Mouse (Mus musculus) Patski (cell line): ENCODE measurements around the gene Hinfp. TPM values are rescaled to one million over a fixed set of nuclear protein-coding genes. Genes with fewer than 3 reads are reported as not detected.

Source experiments
- ATAC-seq: fragments of 100-300 bp; one replicate; pipeline ENCODE4 v1.8.0; 2021
- CTCF ChIA-PET: fragments of 350-600 bp; sonication (Branson Sonifier 250); formaldehyde crosslinking; loops from one replicate; lab custom pipeline; 2022; ENCODE audit warnings: inconsistent platforms; lab: Charles Lee
- POLR2A ChIA-PET: fragments of 350-600 bp; sonication (Branson Sonifier 250); formaldehyde crosslinking; loops from one replicate; lab custom pipeline; 2022; ENCODE audit warnings: antibody characterized with exemption, inconsistent platforms; lab: Charles Lee
- DNase-seq: peaks from one replicate; pipeline ENCODE4 v3.0.0-alpha.2; 2011; ENCODE audit warnings: low read depth, low spot score
- H3K27me3 ChIP-seq: fragments of 371-371 bp; one replicate; pipeline ENCODE4 v1.5.1; 2021
- CTCF ChIP-seq: fragments of 100-300 bp; IDR thresholded peaks from one replicate; pipeline ENCODE4 v1.5.1; 2021
- in situ Hi-C: fragments of 300-500 bp; cut with MboI; formaldehyde crosslinking; loops from 3 replicates; pipeline ENCODE4 v1.11.1; 2018; ENCODE audit warnings: low pct_unique_long_range_greater_than_20kb, mixed read lengths
- polyA plus RNA-seq: library from polyadenylated mRNA; unstranded; gene quantifications from one replicate; pipeline ENCODE4 v1.2.3, GENCODE M21; 2021

Hinfp gene
- polyA plus RNA-seq, 1 experiment from 2014 or later: 18.1 TPM

DNA sequence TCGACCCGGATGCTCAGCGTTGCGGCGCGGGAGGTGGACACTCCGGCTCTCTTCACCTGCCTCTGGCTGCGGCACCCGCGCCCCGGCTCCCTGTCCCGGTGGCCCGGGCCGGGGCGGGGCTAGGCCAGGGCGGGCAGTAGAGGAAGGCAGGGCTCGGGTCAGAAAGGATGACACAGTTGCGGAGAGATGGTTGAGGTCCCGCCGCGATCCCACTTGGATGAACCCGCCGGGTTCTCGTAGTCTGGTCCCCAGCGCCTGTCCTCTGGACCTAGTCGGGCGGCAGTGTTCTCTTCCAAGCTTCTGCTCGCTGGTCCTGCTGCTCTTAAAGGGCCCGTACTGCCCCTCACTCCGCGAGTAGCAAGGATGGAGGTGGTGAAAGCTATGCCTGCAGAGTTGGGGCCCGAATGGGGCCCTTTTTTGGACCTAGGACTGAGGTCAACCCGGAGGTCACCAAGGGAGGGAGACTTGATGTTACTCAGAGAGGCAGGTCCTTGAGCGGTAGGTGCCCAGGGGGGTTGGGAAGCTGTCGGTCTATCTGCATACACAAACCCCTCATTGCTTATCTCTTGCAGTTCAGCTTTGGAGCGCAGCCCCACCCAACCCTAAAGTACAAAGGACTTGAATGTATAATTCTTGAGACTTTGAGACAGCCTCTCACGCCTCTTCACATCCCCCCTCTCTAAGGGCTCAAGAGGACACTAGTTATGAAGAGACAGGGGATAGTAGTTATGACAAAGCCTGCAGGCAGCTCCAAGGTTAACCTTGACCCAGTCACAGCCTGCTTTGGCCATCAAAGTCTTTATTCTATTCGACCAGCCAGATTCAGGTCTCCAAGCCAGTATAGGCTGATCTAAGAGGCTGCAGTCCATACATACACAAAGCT is 17.2 kb downstream of the Hinfp start, which contains the start of gene Abcg4:
Gene Abcg4, minus strand, starts transcription at position 540 of the 883 bp plus-strand sequence.
- in situ Hi-C loops: no loop called here
- CTCF ChIA-PET: no interaction called here
- no peak for TF ChIP-seq CTCF
- H3K27me3 ChIP-seq: no peaks in the 10 kb centered on the region
- DNase-seq: no peak
- POLR2A ChIA-PET: no interaction called here
- ATAC-seq: no peak

DNA sequence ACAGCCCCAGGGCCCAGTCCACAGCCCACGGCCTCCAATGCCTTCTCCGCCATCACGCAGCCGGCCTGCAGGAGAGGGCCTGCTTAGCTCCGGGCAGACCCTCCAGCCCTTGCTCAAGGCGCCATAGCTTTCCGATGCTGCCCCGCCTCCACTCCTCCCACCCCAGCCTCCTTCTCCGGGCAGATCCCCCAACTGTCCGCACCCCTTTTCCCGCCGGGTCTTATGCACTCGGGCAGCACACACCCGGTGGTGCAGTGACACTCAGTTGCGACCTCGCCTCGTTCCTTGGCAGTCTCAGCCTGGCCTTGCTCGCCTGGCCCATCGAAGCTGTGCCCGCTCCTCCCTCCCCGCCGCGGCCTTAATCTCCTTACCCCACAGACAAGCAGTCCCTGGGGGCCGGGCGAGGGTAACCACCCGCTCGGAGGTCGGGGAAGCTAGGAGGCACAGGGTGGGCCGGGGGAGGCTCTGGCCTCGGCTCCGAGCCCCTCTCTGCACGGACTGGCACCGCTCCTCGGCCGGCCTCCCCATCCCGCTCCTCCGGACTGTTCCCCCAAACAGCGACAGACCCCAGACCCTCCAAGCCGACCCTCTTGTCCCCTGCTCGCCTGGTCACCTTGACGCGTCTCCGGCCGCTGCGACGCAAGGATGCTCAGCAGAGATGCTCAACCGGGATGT is 17.9 kb downstream of the Hinfp start:
- in situ Hi-C loops: no loop called here
- ChIA-PET POLR2A (interaction anchor here (0.7 kb wide), 2 partner anchors 9 to 11 kb away, joined by 3 to 6 read pairs; no protein-coding TSS in a partner anchor), CTCF (no interaction called here)
- no peak for DNase-seq
- no peak for ATAC-seq
- H3K27me3 ChIP-seq: no peaks in the 10 kb centered on the region
- no peak for TF ChIP-seq CTCF

DNA sequence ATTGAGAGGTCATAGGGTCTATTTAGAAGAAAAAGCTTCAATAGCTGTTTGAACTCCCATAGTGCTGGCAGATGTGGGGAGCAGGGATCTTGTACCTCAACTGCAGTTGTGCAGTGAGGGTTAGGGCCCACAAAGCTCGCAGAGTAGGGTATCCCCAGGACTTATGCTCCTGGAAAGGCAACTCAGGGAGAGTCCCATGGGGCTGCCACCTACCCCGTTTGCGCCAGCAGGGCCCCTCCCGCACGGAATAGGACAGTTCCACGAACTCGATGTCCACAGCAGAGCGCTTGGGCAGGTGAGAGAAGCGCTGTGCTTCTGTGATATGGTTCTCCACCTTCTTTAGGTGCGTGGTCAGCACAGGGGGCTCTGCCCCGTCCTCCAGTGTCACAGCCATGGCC is 18.5 kb downstream of the Hinfp start:
- H3K27me3 ChIP-seq: no peaks in the 10 kb centered on the region
- CTCF ChIA-PET: no interaction called here
- ATAC-seq (no peak), DNase-seq (no peak)
- in situ Hi-C loops: no loop called here
- TF ChIP-seq CTCF: no peak
- POLR2A ChIA-PET: interaction anchor here (0.7 kb wide), 2 partner anchors 9 to 12 kb away, joined by 3 to 6 read pairs; no protein-coding TSS in a partner anchor

DNA sequence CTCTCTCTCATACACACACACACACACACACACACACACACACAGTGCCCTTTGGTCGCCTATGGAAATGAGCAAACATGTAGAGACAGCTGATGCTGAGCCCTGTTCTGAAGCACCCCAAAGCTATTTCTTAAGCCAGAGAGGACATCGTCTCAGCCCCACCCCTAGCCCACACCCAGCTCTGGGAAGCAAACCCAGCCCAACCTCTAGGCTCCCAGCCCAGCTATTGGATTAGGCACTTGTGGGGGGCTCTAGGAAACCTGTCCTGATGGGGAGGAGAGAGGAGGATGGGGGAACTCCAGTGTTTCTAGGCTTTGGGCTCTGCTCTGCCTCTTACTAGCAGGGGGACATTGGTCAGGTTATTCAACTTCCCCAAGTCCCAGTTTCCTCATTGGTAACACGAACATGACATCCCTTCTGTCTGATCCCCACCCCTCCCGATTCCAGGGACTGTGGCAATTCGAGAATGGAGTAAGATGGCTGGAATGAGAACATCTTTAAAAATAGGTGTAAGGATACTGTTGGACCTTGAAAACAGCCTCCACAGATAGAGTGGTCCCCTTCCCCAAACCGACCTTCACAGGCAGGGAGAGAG is 19.1 kb downstream of the Hinfp start:
- H3K27me3 ChIP-seq: no peaks in the 10 kb centered on the region
- CTCF ChIA-PET: interaction anchor here (1.3 kb wide), 1 partner anchor 19 kb away, joined by 3 read pairs; no protein-coding TSS in a partner anchor
- in situ Hi-C loops: no loop called here
- POLR2A ChIA-PET: interaction anchor here (0.6 to 0.8 kb wide), 3 partner anchors 8 to 34 kb away, joined by 3 to 6 read pairs (median 4); no protein-coding TSS in a partner anchor
- no peak for TF ChIP-seq CTCF
- DNase-seq (no peak), ATAC-seq (no peak)

DNA sequence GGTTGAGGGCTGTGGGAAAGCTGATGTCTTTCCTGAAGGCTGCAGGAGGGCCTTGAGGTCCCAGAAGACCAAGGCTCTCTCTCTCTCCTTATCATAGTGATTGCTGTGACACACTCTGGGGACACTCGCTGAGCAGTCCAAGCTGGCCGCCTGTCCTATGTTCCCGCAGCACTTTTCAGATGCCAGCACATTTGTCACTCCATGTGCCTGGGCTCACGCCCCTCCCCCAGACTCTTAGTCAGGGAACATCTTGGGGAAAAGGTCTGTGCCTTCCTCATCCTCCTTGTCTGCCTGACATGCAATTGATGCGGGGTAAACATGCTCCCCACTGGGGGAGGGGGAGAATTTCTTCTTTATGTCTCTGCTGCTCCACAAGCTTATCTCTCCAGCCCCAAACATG is 22.3 kb downstream of the Hinfp start:
- ChIA-PET CTCF (interaction anchor here (3.1 kb wide), 1 partner anchor 11 kb away, joined by 8 read pairs; no protein-coding TSS in a partner anchor), POLR2A (no interaction called here)
- TF ChIP-seq CTCF: no peak
- in situ Hi-C loops: no loop called here
- DNase-seq (no peak), ATAC-seq (no peak)
- no peaks in the 10 kb centered on the region for H3K27me3 ChIP-seq

DNA sequence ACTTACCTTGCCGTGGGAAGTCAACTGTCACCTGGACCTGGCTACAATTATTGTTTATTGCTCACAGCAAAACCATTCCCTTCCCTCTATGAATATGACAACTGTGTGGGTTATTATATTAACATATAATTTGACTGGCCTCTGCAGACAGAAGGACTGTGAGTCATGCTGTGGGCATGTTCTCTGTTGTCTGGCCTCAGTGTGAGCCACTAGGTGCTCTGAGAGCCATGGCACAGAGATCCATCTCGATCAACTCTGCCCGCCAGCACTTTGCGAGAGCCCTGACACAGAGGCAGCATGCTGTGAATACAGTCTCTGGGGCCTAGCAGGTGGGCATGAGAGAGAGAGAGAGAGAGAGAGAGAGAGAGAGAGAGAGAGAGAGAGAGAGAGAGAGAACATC is 35.5 kb downstream of the Hinfp start:
- no peak for DNase-seq
- no peaks in the 10 kb centered on the region for H3K27me3 ChIP-seq
- POLR2A ChIA-PET: no interaction called here
- in situ Hi-C loops: no loop called here
- CTCF ChIA-PET: interaction anchor here (1.6 kb wide), 1 partner anchor 36 kb away, joined by 5 read pairs; the partner anchor contains the start of gene Cbl
- no peak for TF ChIP-seq CTCF
- ATAC-seq: no peak

DNA sequence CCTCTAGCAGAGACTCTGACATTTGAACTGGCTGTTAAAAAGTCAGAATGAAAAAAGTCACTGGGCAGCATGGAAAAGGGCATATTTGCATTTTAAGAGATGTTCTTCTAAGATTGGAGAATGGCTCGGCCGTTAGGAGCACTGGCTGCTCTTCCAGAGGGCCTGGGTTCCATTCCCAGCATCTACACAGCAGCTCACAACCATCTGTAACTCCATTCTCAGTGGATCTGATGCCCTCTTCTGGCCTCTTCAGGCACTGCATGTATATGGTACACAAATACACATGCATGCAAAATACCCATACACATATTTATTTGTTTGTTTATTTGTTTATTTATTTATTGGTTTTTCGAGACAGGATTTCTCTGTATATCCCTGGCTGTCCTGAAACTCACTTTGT is 36.4 kb downstream of the Hinfp start:
- no peak for TF ChIP-seq CTCF
- ChIA-PET CTCF (no interaction called here), POLR2A (no interaction called here)
- no peak for ATAC-seq
- no peaks in the 10 kb centered on the region for H3K27me3 ChIP-seq
- no peak for DNase-seq
- in situ Hi-C loops: no loop called here

DNA sequence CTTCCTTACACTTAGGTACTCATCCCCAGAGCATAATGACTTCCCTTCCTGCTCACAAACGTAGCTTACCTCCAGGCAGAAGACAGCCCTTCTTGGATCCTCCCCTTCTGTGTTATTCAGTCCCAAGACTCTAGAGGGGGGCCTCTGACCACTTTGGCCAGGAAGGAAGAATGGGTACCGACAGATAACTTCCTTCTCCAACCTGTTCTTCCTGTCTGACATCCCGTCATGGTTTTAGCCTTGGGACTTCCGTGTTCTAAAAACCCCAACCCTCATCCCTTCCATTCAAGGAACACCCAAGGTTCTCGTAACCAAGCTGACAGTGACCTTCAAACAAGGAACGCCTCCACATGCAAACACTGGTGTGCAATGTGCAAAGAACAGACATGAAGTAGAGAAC is 37.0 kb downstream of the Hinfp start, which contains the start of gene Nlrx1:
Gene Nlrx1, minus strand, starts transcription at position 168 of the 400 bp plus-strand sequence.
- TF ChIP-seq CTCF: no peak
- H3K27me3 ChIP-seq: no peaks in the 10 kb centered on the region
- ATAC-seq (no peak), DNase-seq (no peak)
- ChIA-PET CTCF (interaction anchor here (1.4 kb wide), 2 partner anchors 17 to 143 kb away, joined by 3 read pairs; no protein-coding TSS in a partner anchor), POLR2A (interaction anchor here (0.6 kb wide), 1 partner anchor 11 kb away, joined by 5 read pairs; no protein-coding TSS in a partner anchor)
- in situ Hi-C loops: no loop called here

DNA sequence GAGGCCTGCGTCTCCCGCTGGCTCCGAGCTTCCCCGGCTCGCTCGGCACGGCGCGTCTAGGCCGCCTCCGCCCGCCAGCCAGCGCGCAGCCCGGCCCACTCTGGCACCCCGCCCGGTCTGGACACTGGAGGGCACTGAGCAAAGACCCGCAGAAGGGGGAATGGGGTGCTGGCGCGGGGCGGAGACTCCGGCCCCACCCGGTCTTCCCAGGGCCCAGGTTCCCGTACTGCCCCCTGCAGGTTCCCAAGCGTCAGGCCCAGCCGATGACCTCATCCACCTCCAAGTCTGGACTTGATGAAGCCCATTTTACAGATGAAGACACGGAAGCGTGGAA is 37.5 kb downstream of the Hinfp start:
- no peaks in the 10 kb centered on the region for H3K27me3 ChIP-seq
- CTCF ChIA-PET: interaction anchor here (0.8 to 1.6 kb wide), 4 partner anchors 18 to 142 kb away, joined by 3 to 4 read pairs (median 3); no protein-coding TSS in a partner anchor
- POLR2A ChIA-PET: interaction anchor here (0.6 to 1.3 kb wide), 2 partner anchors 10 to 58 kb away, joined by 4 to 5 read pairs; partner anchors contain the start of gene Dpagt1
- TF ChIP-seq CTCF: no peak
- in situ Hi-C loops: no loop called here
- no peak for DNase-seq
- ATAC-seq: peak; percentile 29
